Mouse (Mus musculus) frontal cortex, adult (tissue): Measurements from ENCODE around the gene Gopc.

Experiments
- ATAC-seq: cut with Nextera tagmentation; 2 replicates; pipeline ENCODE4 v1.9.2; 2017; ENCODE audit warnings: mild to moderate bottlenecking, moderate library complexity, mixed read lengths; ENCODE audit not compliant: low TSS enrichment

Gopc gene

GRCm38 (mm10) chr10:52381845-52382591 is at the start of gene Gopc:
Gopc (minus strand) TSS chr10:52382124.
- ATAC-seq = peak; percentile 89

- ATAC-seq = no peak
These were observed 49.0 kb upstream of the Gopc start for GRCm38 (mm10) chr10:52430953-52431352.

- ATAC-seq = no peak
These were observed 45.9 kb upstream of the Gopc start for GRCm38 (mm10) chr10:52427634-52428415.

GRCm38 (mm10) chr10:52426314-52426980 is 44.5 kb upstream of the Gopc start:
- no peak for ATAC-seq

- ATAC-seq = no peak
These were observed 41.2 kb upstream of the Gopc start for GRCm38 (mm10) chr10:52423097-52423496.

GRCm38 (mm10) chr10:52421716-52422115 is 39.8 kb upstream of the Gopc start:
- no peak for ATAC-seq

GRCm38 (mm10) chr10:52420526-52420925 is 38.6 kb upstream of the Gopc start:
- ATAC-seq = no peak

GRCm38 (mm10) chr10:52419402-52419801 is 37.5 kb upstream of the Gopc start:
- no peak for ATAC-seq

GRCm38 (mm10) chr10:52418931-52419330 is 37.0 kb upstream of the Gopc start:
- ATAC-seq = no peak

GRCm38 (mm10) chr10:52417998-52418860 is 36.3 kb upstream of the Gopc start:
- peak; percentile 34 for ATAC-seq

- peak; percentile 95 for ATAC-seq
These were observed 35.5 kb upstream of the Gopc start, which contains the start of gene Nus1 for GRCm38 (mm10) chr10:52417299-52417997. Nus1 (plus strand) TSS chr10:52417547.

GRCm38 (mm10) chr10:52416458-52416857 is 34.5 kb upstream of the Gopc start:
- ATAC-seq = no peak

GRCm38 (mm10) chr10:52415020-52415419 is 33.1 kb upstream of the Gopc start:
- no peak for ATAC-seq

- ATAC-seq = no peak
These were observed 25.6 kb upstream of the Gopc start for GRCm38 (mm10) chr10:52407526-52407925.

- no peak for ATAC-seq
These were observed 23.2 kb upstream of the Gopc start for GRCm38 (mm10) chr10:52405160-52405559.

GRCm38 (mm10) chr10:52399722-52400121 is 17.8 kb upstream of the Gopc start:
- ATAC-seq = peak; percentile 50; the same call in 1 of the 2 replicates

- no peak for ATAC-seq
These were observed 16.8 kb upstream of the Gopc start for GRCm38 (mm10) chr10:52398715-52399114.

GRCm38 (mm10) chr10:52396647-52397046 is 14.7 kb upstream of the Gopc start:
- no peak for ATAC-seq

GRCm38 (mm10) chr10:52391208-52391607 is 9.3 kb upstream of the Gopc start:
- no peak for ATAC-seq

- ATAC-seq = no peak
These were observed 7.5 kb upstream of the Gopc start for GRCm38 (mm10) chr10:52389438-52389837.

- no peak for ATAC-seq
These were observed 7.1 kb upstream of the Gopc start, which contains the start of gene Nepn for GRCm38 (mm10) chr10:52388922-52389430. Nepn (plus strand) TSS chr10:52388972.
